Mouse (Mus musculus) spleen, adult 2 months (tissue): ENCODE measurements around the gene Stx12. TPM values are rescaled to one million over a fixed set of nuclear protein-coding genes. Genes with fewer than 3 reads are reported as not detected.

Source experiments
- DNase-seq, 2 experiments: peaks; one replicate each; pipeline versions ENCODE4 v3.0.0 to v3.0.0-alpha.2; 2012 to 2021; ENCODE audit warnings: low spot score in 2 of 2, low read depth in 1 of 2
- H3K27ac ChIP-seq: fragments of 200-500 bp; 2 replicates; pipeline ENCODE4 v1.5.1; 2012; ENCODE audit warnings: low read length, inconsistent platforms; ENCODE audit not compliant: insufficient read depth
- H3K27me3 ChIP-seq: fragments of 200-500 bp; 2 replicates; pipeline ENCODE4 v1.6.1; 2012; ENCODE audit warnings: mild to moderate bottlenecking, moderate library complexity, low read length, inconsistent platforms; ENCODE audit not compliant: control insufficient read depth, insufficient read depth
- H3K36me3 ChIP-seq: fragments of 200-500 bp; 2 replicates; pipeline ENCODE4 v1.6.1; 2012; ENCODE audit warnings: mild to moderate bottlenecking, low read length, inconsistent platforms; ENCODE audit not compliant: control insufficient read depth, insufficient read depth
- H3K4me1 ChIP-seq: fragments of 200-500 bp; 2 replicates; pipeline ENCODE4 v1.6.1; 2011; ENCODE audit warnings: inconsistent platforms; ENCODE audit not compliant: control insufficient read depth, insufficient read depth, insufficient read length
- H3K4me3 ChIP-seq: fragments of 200-500 bp; 2 replicates; pipeline ENCODE4 v1.5.1; 2011; ENCODE audit warnings: mild to moderate bottlenecking, inconsistent platforms; ENCODE audit not compliant: insufficient read depth, insufficient read length; ENCODE audit errors: extremely low read depth
- CTCF ChIP-seq: fragments of 200-500 bp; IDR thresholded peaks from 2 replicates; pipeline ENCODE4 v1.5.1; 2011; ENCODE audit warnings: mild to moderate bottlenecking, inconsistent platforms; ENCODE audit not compliant: insufficient read depth, insufficient read length, insufficient replicate concordance; ENCODE audit errors: extremely low read depth
- POLR2A ChIP-seq: fragments of 200-500 bp; IDR thresholded peaks from 2 replicates; pipeline ENCODE4 v1.6.1; 2011; ENCODE audit warnings: low read depth, low read length, inconsistent platforms
- WGBS: fragments of 180-500 bp; shearing (Covaris S2); methylation state at CpG from one replicate; pipeline ENCODE4 v1.1.7; 2018; 5-methylcytosine and 5-hydroxymethylcytosine counted together
- polyA plus RNA-seq: library from polyadenylated mRNA; depleted of rRNA; stranded (reverse); fragments of >200 nt; gene quantifications from 2 replicates; pipeline ENCODE4 v1.2.3, GENCODE M21; 2012

Gene Stx12
- polyA plus RNA-seq, 1 experiment: 6.8 TPM

DNA sequence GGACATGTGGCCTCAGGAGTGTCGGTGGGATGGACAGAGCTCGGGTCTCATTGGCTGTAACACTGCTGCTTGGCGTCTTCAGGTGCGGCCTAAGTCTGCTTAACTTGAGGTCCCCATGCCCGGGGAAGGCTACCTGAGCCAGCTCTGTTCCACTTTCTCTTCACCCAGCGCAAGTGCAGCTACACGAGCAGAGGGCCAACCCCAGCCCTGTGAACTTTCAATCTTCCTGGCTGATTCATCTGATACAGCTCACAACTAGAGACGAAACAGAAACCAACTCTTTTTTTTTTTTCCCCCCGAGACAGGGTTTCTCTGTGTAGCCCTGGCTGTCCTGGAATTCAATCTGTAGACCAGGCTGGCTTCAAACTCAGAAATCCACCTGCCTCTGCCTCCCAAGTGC, 13.9 kb upstream of the Stx12 start:
- TF ChIP-seq POLR2A (no peak), CTCF (no peak)
- H3K36me3 ChIP-seq: peaks cover 12% of the 10 kb centered on the region
- no peak overlapping the region for H3K4me3 ChIP-seq
- no peak overlapping the region for H3K27ac ChIP-seq
- 57% methylated on average over 9 of the region's 9 CpGs for WGBS
- no peaks in the 10 kb centered on the region for H3K4me1 ChIP-seq
- H3K27me3 ChIP-seq: no peaks in the 10 kb centered on the region
- no peak for DNase-seq

DNA sequence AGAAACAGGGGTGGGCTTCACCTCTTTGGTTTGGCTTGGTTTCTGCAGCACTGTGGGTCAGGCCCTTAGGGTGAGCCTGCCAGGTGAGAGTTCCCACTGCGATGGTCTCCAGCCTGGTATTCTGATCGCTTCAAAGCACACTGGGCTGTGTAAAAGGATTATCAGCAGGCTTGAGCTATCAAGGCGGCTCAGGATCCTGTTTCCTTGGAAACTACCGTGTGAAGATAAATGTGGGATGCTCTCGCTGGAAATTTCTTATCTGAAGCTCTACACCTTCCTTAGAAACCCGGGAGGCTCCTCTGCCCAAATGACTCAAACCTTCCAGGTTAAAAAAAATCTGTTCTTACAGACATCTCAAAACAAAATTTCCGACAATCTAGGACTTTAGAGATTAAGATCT, 10.1 kb upstream of the Stx12 start:
- no peak overlapping the region for H3K27ac ChIP-seq
- TF ChIP-seq CTCF (no peak), POLR2A (no peak)
- WGBS: 80% methylated on average over 7 of the region's 7 CpGs

DNA sequence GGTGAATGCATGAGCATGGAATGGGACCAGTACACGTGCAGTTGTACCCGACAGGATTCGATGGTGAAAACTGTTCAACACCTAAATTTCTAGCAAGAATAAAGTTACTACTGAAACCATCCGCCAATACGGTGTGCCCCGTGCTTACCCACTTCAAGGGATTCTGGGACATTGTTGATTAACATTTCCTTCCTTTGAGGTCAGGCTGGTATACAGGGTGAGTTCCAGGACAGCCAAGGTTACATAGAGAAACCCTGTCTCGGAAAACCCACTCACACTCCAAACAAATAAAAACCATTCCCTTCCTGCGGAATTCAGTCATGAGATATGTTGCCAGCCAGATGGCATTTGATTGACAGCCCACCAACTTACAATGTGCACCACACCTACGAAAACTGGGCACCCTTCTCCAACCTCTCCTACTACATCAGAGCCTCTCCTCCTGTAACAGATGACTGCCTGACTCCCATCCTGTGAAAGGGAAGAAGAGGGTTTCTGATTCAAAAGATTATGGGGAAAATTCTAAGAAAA, 600 bp upstream of the Stx12 start:
- Histone ChIP-seq H3K36me3 (no peaks in the 10 kb centered on the region), H3K4me1 (no peaks in the 10 kb centered on the region), H3K27me3 (no peaks in the 10 kb centered on the region), H3K4me3 (peak overlapping the region; percentile 73), H3K27ac (peak overlapping the region; percentile 44)
- TF ChIP-seq POLR2A (no peak), CTCF (no peak)
- WGBS: 13% methylated on average over 9 of the region's 9 CpGs
- DNase-seq: no peak

More for the DNA sequence above, 10.1 kb upstream of the Stx12 start:
- no peaks in the 10 kb centered on the region for H3K4me1 ChIP-seq
- no peak overlapping the region for H3K4me3 ChIP-seq
- H3K27me3 ChIP-seq: no peaks in the 10 kb centered on the region
- no peak for DNase-seq
- no peaks in the 10 kb centered on the region for H3K36me3 ChIP-seq

DNA sequence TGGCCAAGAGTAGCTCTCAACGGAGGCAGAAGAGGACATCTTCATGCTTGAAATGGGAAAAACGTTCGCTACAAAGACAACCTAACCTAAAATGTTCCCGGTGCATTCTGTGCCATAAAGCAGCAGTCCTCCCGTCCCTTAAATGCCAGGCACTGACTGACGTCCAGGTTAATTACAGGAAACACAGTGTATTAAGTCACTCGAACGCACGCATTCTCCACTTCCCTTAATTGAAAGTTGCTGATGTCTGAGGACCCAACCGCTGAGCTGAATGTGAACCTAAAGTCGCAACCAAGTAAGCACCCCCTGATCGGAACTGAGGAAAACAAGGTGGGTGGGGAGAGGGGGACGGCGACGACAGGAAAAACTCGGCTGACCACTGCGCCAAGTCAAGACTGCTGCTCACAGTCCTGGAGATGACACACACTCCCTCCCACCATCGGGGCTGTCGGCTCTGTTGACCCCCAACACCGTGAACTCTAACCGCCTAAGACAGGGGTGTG, 697 bp downstream of the Stx12 start:
- DNase-seq: peak in 1 of 2 experiments; percentile 19
- Histone ChIP-seq H3K27me3 (no peaks in the 10 kb centered on the region), H3K4me3 (peak overlapping the region; percentile 73), H3K4me1 (no peaks in the 10 kb centered on the region), H3K27ac (peak overlapping the region; percentile 39), H3K36me3 (no peaks in the 10 kb centered on the region)
- TF ChIP-seq CTCF (no peak), POLR2A (no peak)
- 2% methylated on average over 21 of the region's 21 CpGs for WGBS

DNA sequence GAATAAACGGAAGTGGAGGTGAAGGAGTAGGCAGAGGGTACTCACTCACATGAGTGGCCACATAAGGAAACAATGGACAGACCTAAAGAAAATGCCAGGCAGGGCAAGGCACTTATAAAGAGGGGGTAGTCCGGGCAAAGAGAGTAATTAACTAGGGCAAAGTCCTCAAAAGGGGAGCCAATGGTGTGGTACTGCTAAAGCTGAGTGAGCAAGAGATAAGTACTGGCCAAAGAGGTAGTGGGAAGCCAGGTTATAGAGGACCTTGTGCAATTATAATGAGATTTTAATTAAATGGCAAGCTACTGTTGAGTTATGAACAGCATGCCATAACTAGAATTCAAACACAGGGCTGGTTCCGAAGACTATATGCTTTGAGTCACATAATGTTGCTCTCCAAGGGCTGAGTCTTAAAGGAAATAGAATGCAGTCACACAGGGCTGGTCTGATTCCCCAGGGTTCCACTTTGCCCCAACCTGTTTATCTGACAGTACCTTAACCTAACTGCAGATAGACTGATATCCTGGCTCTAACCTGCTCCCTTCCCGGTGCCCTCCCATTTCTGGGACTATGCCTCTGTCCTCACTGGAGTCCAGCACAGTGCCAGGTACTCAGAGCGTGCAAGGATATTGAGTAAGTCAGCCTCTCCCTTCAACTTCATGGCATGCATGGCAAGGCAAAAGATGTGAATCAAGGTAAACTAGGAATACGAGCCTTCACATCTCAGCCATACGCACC, 9.8 kb downstream of the Stx12 start:
- no peaks in the 10 kb centered on the region for H3K27me3 ChIP-seq
- H3K4me3 ChIP-seq: no peak overlapping the region
- no peak for DNase-seq
- no peaks in the 10 kb centered on the region; the same call in 1 of the 2 replicates for H3K4me1 ChIP-seq
- TF ChIP-seq POLR2A (no peak), CTCF (no peak)
- H3K36me3 ChIP-seq: peaks cover 7% of the 10 kb centered on the region
- no peak overlapping the region for H3K27ac ChIP-seq
- 92% methylated on average over 7 of the region's 7 CpGs for WGBS

DNA sequence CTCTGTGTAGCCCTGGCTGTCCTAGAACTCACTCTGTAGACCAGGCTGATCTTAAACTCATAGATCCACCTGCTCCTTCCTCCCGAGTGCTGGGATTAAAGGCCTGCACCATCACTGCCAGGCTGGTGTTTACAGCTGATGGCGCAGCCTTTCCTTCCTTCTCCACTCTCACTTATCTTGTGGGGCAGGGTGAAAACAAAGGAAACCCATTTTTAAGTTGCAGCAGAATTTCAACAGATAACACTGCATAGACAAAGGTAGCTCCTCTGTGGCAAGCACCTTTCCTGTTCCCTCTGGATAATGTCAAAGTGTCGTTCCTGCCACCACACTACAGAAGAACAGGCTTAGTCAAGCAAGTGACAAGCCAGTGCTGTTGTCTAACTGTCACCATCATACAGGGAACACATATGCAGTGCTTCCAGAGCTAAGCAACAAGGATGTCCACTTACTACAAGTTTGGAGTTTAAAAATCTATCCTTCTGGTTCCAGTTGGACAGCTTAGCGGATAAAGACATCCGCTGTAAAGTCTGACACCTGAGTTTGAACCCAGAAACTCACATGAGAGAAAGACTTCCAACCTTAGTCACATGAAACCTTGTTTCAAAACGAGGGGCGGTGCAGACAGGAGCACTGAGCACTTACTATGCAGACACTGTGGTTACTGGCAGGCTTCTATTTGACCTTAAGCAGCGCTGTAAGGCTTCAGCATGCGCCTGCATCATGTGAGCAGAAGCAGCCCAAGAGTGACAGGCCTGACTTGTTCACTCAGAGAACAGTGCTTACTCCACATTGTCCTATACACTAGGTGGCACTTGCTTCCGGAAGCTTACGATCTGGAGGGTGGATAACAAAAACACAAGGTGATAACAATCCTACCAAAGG, 10.6 kb downstream of the Stx12 start:
- WGBS: 82% methylated on average over 11 of the region's 11 CpGs
- TF ChIP-seq CTCF (no peak), POLR2A (no peak)
- no peak for DNase-seq
- peaks cover 11% of the 10 kb centered on the region for H3K36me3 ChIP-seq
- no peak overlapping the region for H3K27ac ChIP-seq
- no peaks in the 10 kb centered on the region for H3K27me3 ChIP-seq
- H3K4me1 ChIP-seq: no peaks in the 10 kb centered on the region; the same call in 1 of the 2 replicates
- no peak overlapping the region for H3K4me3 ChIP-seq

DNA sequence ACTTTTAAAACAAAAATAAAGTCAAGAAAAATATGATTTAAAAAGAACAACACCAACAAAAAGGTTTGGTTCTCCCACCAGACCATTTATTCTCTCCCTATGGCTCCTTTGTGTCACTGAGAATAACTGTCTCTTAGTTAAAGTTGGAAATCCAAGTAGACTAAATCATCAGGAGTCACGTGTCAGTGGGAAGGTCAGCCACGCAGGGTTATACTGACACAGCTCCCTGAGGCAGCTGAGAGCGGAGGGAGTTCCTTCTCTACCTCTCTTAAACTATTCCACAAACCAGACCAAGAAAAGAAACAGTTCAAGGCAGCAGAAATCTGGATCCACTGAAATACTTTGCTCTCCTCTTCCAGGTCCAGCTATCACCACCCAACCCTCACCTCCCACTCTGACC, 13.2 kb downstream of the Stx12 start:
- no peaks in the 10 kb centered on the region for H3K4me1 ChIP-seq
- no peak overlapping the region for H3K27ac ChIP-seq
- peaks cover 26% of the 10 kb centered on the region for H3K36me3 ChIP-seq
- no peaks in the 10 kb centered on the region for H3K27me3 ChIP-seq
- 96% methylated on average over 3 of the region's 3 CpGs for WGBS
- no peak for DNase-seq
- no peak overlapping the region for H3K4me3 ChIP-seq
- TF ChIP-seq CTCF (no peak), POLR2A (no peak)
